ENCODE assay signal across 17 mouse cellular contexts in genomic region chr10:110974885-110975284, GRCm38 (mm10). TPM values are rescaled to one million over a fixed set of nuclear protein-coding genes. Genes with fewer than 3 reads are reported as not detected.
DNase-seq lines count a peak whose midpoint lies in the region; ATAC-seq lines count a peak whose summit lies in the region.
"Had no signal": no experiment of that assay in that cellular context is flagged by ENCODE, and none has a peak within 500 bp of the region (broad histone marks: within the 10 kb centered on the region; RNA-seq: fewer than 3 reads in every experiment).

No protein-coding gene starts in this region.

- WGBS in forebrain, embryonic 13.5 days = 71% methylated on average over 1 of the region's 1 CpGs
- WGBS in forebrain, embryonic 16.5 days = 87% methylated on average over 1 of the region's 1 CpGs
- 86% methylated on average over 1 of the region's 1 CpGs for WGBS in hindbrain, embryonic 12.5 days
- WGBS in hindbrain, embryonic 10.5 days = 86% methylated on average over 1 of the region's 1 CpGs
- 75% methylated on average over 1 of the region's 1 CpGs for WGBS in midbrain, embryonic 13.5 days
- WGBS in midbrain, embryonic 14.5 days = 69% methylated on average over 1 of the region's 1 CpGs
- WGBS in neural tube, embryonic 14.5 days = 81% methylated on average over 1 of the region's 1 CpGs

- H3K4me1 ChIP-seq in forebrain, embryonic 13.5 days = no peaks in the 10 kb centered on the region
- H3K4me1 ChIP-seq in forebrain, embryonic 16.5 days (replicated peaks; ENCODE audit: control insufficient read depth, insufficient read depth, low read length) = no peaks in the 10 kb centered on the region
- no peaks in the 10 kb centered on the region for H3K4me1 ChIP-seq in hindbrain, embryonic 12.5 days
- H3K4me1 ChIP-seq in hindbrain, embryonic 10.5 days (replicated peaks) = no peaks in the 10 kb centered on the region
- H3K4me1 ChIP-seq in midbrain, embryonic 13.5 days (replicated peaks) = no peaks in the 10 kb centered on the region
- H3K4me1 ChIP-seq in midbrain, embryonic 14.5 days (ENCODE audit: control insufficient read depth, insufficient read depth, low read length) = no peaks in the 10 kb centered on the region
- H3K4me1 ChIP-seq in neural tube, embryonic 14.5 days (ENCODE audit: control insufficient read depth, insufficient read depth, low read length) = no peaks in the 10 kb centered on the region
- H3K4me1 ChIP-seq: heart, embryonic 13.5 days; hindbrain, embryonic 15.5 days; neural tube, embryonic 12.5 days had no signal

- peaks cover 33% of the 10 kb centered on the region for H3K36me3 ChIP-seq in forebrain, embryonic 13.5 days (ENCODE audit: poor library complexity, severe bottlenecking)
- peaks cover 9% of the 10 kb centered on the region for H3K36me3 ChIP-seq in forebrain, embryonic 16.5 days (ENCODE audit: control insufficient read depth, insufficient read depth)
- H3K36me3 ChIP-seq in hindbrain, embryonic 12.5 days = peaks cover 34% of the 10 kb centered on the region
- H3K36me3 ChIP-seq in hindbrain, embryonic 10.5 days = peaks cover 71% of the 10 kb centered on the region
- peaks cover 31% of the 10 kb centered on the region for H3K36me3 ChIP-seq in midbrain, embryonic 13.5 days
- peaks cover 38% of the 10 kb centered on the region for H3K36me3 ChIP-seq in midbrain, embryonic 14.5 days (ENCODE audit: control insufficient read depth, insufficient read depth, low read length)
- peaks cover 6% of the 10 kb centered on the region for H3K36me3 ChIP-seq in neural tube, embryonic 14.5 days (ENCODE audit: control insufficient read depth, insufficient read depth, low read length)

- H3K4me2 ChIP-seq in forebrain, embryonic 13.5 days = no peak overlapping the region
- H3K4me2 ChIP-seq in forebrain, embryonic 16.5 days (ENCODE audit: low read length) = no peak overlapping the region
- H3K4me2 ChIP-seq in hindbrain, embryonic 12.5 days (replicated peaks) = no peak overlapping the region
- no peak overlapping the region for H3K4me2 ChIP-seq in midbrain, embryonic 13.5 days (replicated peaks)
- no peak overlapping the region for H3K4me2 ChIP-seq in midbrain, embryonic 14.5 days (ENCODE audit: low read length)
- no peak overlapping the region for H3K4me2 ChIP-seq in neural tube, embryonic 14.5 days (ENCODE audit: low read depth, low read length)
- H3K4me2 ChIP-seq: embryonic facial prominence, embryonic 12.5 days; heart, embryonic 13.5 days; hindbrain, embryonic 15.5 days; neural tube, embryonic 12.5 days; stomach, embryonic 15.5 days had no signal

- H3K27me3 ChIP-seq in forebrain, embryonic 13.5 days = no peaks in the 10 kb centered on the region
- no peaks in the 10 kb centered on the region for H3K27me3 ChIP-seq in forebrain, embryonic 16.5 days (replicated peaks; ENCODE audit: control insufficient read depth, insufficient read depth, low read length)
- H3K27me3 ChIP-seq in hindbrain, embryonic 12.5 days = no peaks in the 10 kb centered on the region
- H3K27me3 ChIP-seq in hindbrain, embryonic 10.5 days (ENCODE audit: insufficient read depth, poor library complexity, severe bottlenecking) = no peaks in the 10 kb centered on the region
- H3K27me3 ChIP-seq in midbrain, embryonic 13.5 days = no peaks in the 10 kb centered on the region
- no peaks in the 10 kb centered on the region for H3K27me3 ChIP-seq in midbrain, embryonic 14.5 days (ENCODE audit: control insufficient read depth, insufficient read depth, low read length)
- no peaks in the 10 kb centered on the region for H3K27me3 ChIP-seq in neural tube, embryonic 14.5 days (ENCODE audit: control insufficient read depth, insufficient read depth, low read length)
- H3K27me3 ChIP-seq: embryonic facial prominence, embryonic 12.5 days; heart, embryonic 13.5 days; hindbrain, embryonic 15.5 days; neural tube, embryonic 12.5 days; stomach, embryonic 15.5 days had no signal

- no peak overlapping the region for H3K9ac ChIP-seq in forebrain, embryonic 13.5 days
- no peak overlapping the region for H3K9ac ChIP-seq in forebrain, embryonic 16.5 days (replicated peaks; ENCODE audit: low read depth, low read length)
- H3K9ac ChIP-seq in hindbrain, embryonic 12.5 days = no peak overlapping the region
- no peak overlapping the region for H3K9ac ChIP-seq in midbrain, embryonic 13.5 days (replicated peaks)
- H3K9ac ChIP-seq in midbrain, embryonic 14.5 days (replicated peaks; ENCODE audit: low read length) = no peak overlapping the region
- H3K9ac ChIP-seq in neural tube, embryonic 14.5 days (replicated peaks; ENCODE audit: low read depth, low read length) = no peak overlapping the region
- H3K9ac ChIP-seq: embryonic facial prominence, embryonic 12.5 days; heart, embryonic 13.5 days; hindbrain, embryonic 15.5 days; liver, embryonic 14.5 days; neural tube, embryonic 12.5 days; stomach, embryonic 15.5 days had no signal

- no peaks in the 10 kb centered on the region for H3K9me3 ChIP-seq in forebrain, embryonic 13.5 days (replicated peaks)
- H3K9me3 ChIP-seq in forebrain, embryonic 16.5 days (ENCODE audit: control insufficient read depth, low read length) = no peaks in the 10 kb centered on the region
- H3K9me3 ChIP-seq in hindbrain, embryonic 12.5 days (replicated peaks) = no peaks in the 10 kb centered on the region
- no peaks in the 10 kb centered on the region for H3K9me3 ChIP-seq in hindbrain, embryonic 10.5 days
- H3K9me3 ChIP-seq in midbrain, embryonic 13.5 days = no peaks in the 10 kb centered on the region
- no peaks in the 10 kb centered on the region for H3K9me3 ChIP-seq in midbrain, embryonic 14.5 days (ENCODE audit: control insufficient read depth, low read length)
- H3K9me3 ChIP-seq in neural tube, embryonic 14.5 days (ENCODE audit: control insufficient read depth, low read length) = no peaks in the 10 kb centered on the region
- H3K9me3 ChIP-seq: embryonic facial prominence, embryonic 12.5 days; G1E; heart, embryonic 13.5 days; hindbrain, embryonic 15.5 days; neural tube, embryonic 12.5 days; stomach, embryonic 15.5 days had no signal

- no peak for DNase-seq in hindbrain, embryonic 10.5 days (ENCODE audit: low spot score)
- no peak for DNase-seq in midbrain, embryonic 14.5 days
- DNase-seq: lung, adult 2 months had no signal

- H3K27ac ChIP-seq in forebrain, embryonic 13.5 days = no peak overlapping the region
- H3K27ac ChIP-seq in forebrain, embryonic 16.5 days (ENCODE audit: low read length) = no peak overlapping the region
- no peak overlapping the region for H3K27ac ChIP-seq in hindbrain, embryonic 12.5 days
- no peak overlapping the region for H3K27ac ChIP-seq in hindbrain, embryonic 10.5 days
- H3K27ac ChIP-seq in midbrain, embryonic 13.5 days = no peak overlapping the region
- no peak overlapping the region for H3K27ac ChIP-seq in midbrain, embryonic 14.5 days (replicated peaks; ENCODE audit: low read depth, low read length)
- H3K27ac ChIP-seq in neural tube, embryonic 14.5 days (ENCODE audit: low read depth, low read length) = no peak overlapping the region
- H3K27ac ChIP-seq: embryonic facial prominence, embryonic 12.5 days; heart, embryonic 13.5 days; hindbrain, embryonic 15.5 days; liver, embryonic 14.5 days; macrophage; neural tube, embryonic 12.5 days; stomach, embryonic 15.5 days had no signal

- ATAC-seq in forebrain, embryonic 13.5 days = 0 out of 2 replicates have a peak, but pooled peaks have one; percentile 29
- ATAC-seq in forebrain, embryonic 16.5 days = no peak
- ATAC-seq in hindbrain, embryonic 12.5 days (ENCODE audit: low FRiP score) = peak; percentile 24; the same call in 1 of the 2 replicates
- 0 out of 2 replicates have a peak, but pooled peaks have one; percentile 24 for ATAC-seq in midbrain, embryonic 13.5 days
- no peak for ATAC-seq in midbrain, embryonic 14.5 days (ENCODE audit: low FRiP score, low TSS enrichment)
- peak; percentile 45; the same call in 1 of the 2 replicates for ATAC-seq in neural tube, embryonic 14.5 days (ENCODE audit: low read depth)
- no peak for ATAC-seq in inflammation-experienced regulatory T-cells, adult 6 months

- H3K4me3 ChIP-seq in forebrain, embryonic 13.5 days = no peak overlapping the region
- H3K4me3 ChIP-seq in forebrain, embryonic 16.5 days (replicated peaks; ENCODE audit: low read length) = no peak overlapping the region
- no peak overlapping the region for H3K4me3 ChIP-seq in hindbrain, embryonic 12.5 days
- H3K4me3 ChIP-seq in hindbrain, embryonic 10.5 days = no peak overlapping the region
- H3K4me3 ChIP-seq in midbrain, embryonic 13.5 days (replicated peaks) = no peak overlapping the region
- no peak overlapping the region for H3K4me3 ChIP-seq in midbrain, embryonic 14.5 days (replicated peaks; ENCODE audit: low read depth, low read length)
- H3K4me3 ChIP-seq in neural tube, embryonic 14.5 days (ENCODE audit: low read depth, low read length) = no peak overlapping the region
- H3K4me3 ChIP-seq: embryonic facial prominence, embryonic 12.5 days; heart, embryonic 13.5 days; hindbrain, embryonic 15.5 days; neural tube, embryonic 12.5 days; stomach, embryonic 15.5 days had no signal

RNA-seq across cellular contexts. Expression of gene Zdhhc17, which starts 35.1 kb away (rescaled TPM):
- 46.0 and 46.9 TPM in 2 replicates for polyA plus RNA-seq in forebrain, embryonic 13.5 days (2015; fragmentation: Nextera tagmentation; extraction: Ambion mirVana)
- polyA plus RNA-seq in forebrain, embryonic 16.5 days (2015; fragmentation: Nextera tagmentation; extraction: Ambion mirVana) = 60.7 and 63.6 TPM in 2 replicates
- 45.1 and 48.1 TPM in 2 replicates for polyA plus RNA-seq in hindbrain, embryonic 12.5 days (2016; fragmentation: Nextera tagmentation; extraction: Ambion mirVana)
- 29.3 and 34.8 TPM in 2 replicates for polyA plus RNA-seq in hindbrain, embryonic 10.5 days (2016; fragmentation: Nextera tagmentation; extraction: Ambion mirVana)
- polyA plus RNA-seq in midbrain, embryonic 13.5 days (2015; fragmentation: Nextera tagmentation; extraction: Ambion mirVana) = 56.4 and 58.7 TPM in 2 replicates
- polyA plus RNA-seq in midbrain, embryonic 14.5 days (2014; fragmentation: Nextera tagmentation; extraction: Ambion mirVana) = 67.5 and 69.9 TPM in 2 replicates
- 74.1 and 90.4 TPM in 2 replicates for polyA plus RNA-seq in neural tube, embryonic 14.5 days (2014; fragmentation: Nextera tagmentation; extraction: Ambion mirVana)
- polyA plus RNA-seq in inflammation-experienced regulatory T-cells, adult 6 months (2017; shearing (Covaris generic)) = 10 to 100 TPM; 12.5 to 23.8 (median 19.7) TPM

RNA-seq across cellular contexts. Expression of gene Csrp2, which starts 55.3 kb away (rescaled TPM):
- polyA plus RNA-seq in forebrain, embryonic 13.5 days (2015; fragmentation: Nextera tagmentation; extraction: Ambion mirVana) = 152 and 159 TPM in 2 replicates
- polyA plus RNA-seq in forebrain, embryonic 16.5 days (2015; fragmentation: Nextera tagmentation; extraction: Ambion mirVana) = 196 and 203 TPM in 2 replicates
- 148 and 160 TPM in 2 replicates for polyA plus RNA-seq in hindbrain, embryonic 12.5 days (2016; fragmentation: Nextera tagmentation; extraction: Ambion mirVana)
- polyA plus RNA-seq in hindbrain, embryonic 10.5 days (2016; fragmentation: Nextera tagmentation; extraction: Ambion mirVana) = 185 and 198 TPM in 2 replicates
- 94.3 and 128 TPM in 2 replicates for polyA plus RNA-seq in midbrain, embryonic 13.5 days (2015; fragmentation: Nextera tagmentation; extraction: Ambion mirVana)
- polyA plus RNA-seq in midbrain, embryonic 14.5 days (2014; fragmentation: Nextera tagmentation; extraction: Ambion mirVana) = 88.3 and 92.4 TPM in 2 replicates
- polyA plus RNA-seq in neural tube, embryonic 14.5 days (2014; fragmentation: Nextera tagmentation; extraction: Ambion mirVana) = 137 and 169 TPM in 2 replicates
- polyA plus RNA-seq in inflammation-experienced regulatory T-cells, adult 6 months (2017; shearing (Covaris generic)) = 1 to 10 TPM; 1.4 to 4.7 (median 2.2) TPM
- polyA plus RNA-seq: G1E had no signal

Comparison
In these comparisons a context has a peak if more than half of its experiments do, and no peak if none do; other contexts are left out.
1. ATAC-seq: peak in forebrain, embryonic 13.5 days (single experiment), hindbrain, embryonic 12.5 days (single experiment), midbrain, embryonic 13.5 days (single experiment) and neural tube, embryonic 14.5 days (single experiment); none in forebrain, embryonic 16.5 days (single experiment), midbrain, embryonic 14.5 days (single experiment) and inflammation-experienced regulatory T-cells, adult 6 months (single experiment).
2. RNA of gene Csrp2, which starts 55.3 kb away (polyA plus RNA-seq): 196 to 203 TPM in forebrain, embryonic 16.5 days, 185 to 198 TPM in hindbrain, embryonic 10.5 days, 152 to 159 TPM in forebrain, embryonic 13.5 days, 148 to 160 TPM in hindbrain, embryonic 12.5 days, 137 to 169 TPM in neural tube, embryonic 14.5 days, 94.3 to 128 TPM in midbrain, embryonic 13.5 days and 88.3 to 92.4 TPM in midbrain, embryonic 14.5 days; 1.4 to 4.7 TPM in inflammation-experienced regulatory T-cells, adult 6 months; every median in the first group is over 10 times any median in the second.